Mouse (Mus musculus) layer of hippocampus, adult 9-10 months (tissue): ENCODE results near the gene C1qc.

Experiments used
- DNase-seq: peaks from one replicate; pipeline ENCODE4 v3.0.0; 2022; ENCODE audit warnings: low spot score

C1qc gene

DNA sequence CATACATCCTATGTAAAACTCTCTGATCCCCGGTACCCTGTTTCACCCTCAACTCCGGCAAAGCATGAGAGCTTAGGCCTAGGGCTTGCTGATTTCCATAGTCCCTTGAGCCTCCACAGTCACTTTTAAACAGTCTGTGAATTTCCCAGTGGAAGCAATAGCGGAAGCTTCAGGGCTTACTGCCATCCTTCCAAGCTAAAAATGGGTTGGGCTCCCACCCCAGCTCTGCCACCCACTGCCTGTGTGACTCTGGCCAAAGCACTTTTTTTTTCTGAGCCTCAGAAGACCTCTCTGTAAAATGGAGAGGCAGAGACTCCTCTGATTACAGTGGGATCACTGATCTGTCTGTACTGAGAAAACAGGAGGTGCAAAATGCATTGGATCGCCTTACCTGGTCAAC, 44.3 kb downstream of the C1qc start:
- DNase-seq: no peak

DNA sequence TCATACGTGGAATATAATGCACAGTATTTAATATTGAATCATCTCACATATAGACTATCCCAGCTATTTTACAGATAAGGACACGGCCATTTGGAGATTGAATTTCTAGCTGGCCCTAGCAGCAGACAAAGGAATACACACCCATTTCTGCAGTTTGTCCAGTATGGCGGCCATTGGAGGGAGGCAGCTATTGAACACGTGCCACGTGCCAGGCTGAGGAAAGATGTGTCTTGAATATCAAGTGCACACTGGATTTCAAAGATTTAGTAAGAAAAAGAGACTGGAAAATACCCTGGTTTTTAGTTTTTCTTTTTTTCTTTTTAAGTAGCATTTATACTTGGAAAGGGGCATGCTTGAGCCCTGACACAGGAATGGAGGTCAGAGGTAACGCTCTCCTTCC, 45.7 kb downstream of the C1qc start:
- no peak for DNase-seq

DNA sequence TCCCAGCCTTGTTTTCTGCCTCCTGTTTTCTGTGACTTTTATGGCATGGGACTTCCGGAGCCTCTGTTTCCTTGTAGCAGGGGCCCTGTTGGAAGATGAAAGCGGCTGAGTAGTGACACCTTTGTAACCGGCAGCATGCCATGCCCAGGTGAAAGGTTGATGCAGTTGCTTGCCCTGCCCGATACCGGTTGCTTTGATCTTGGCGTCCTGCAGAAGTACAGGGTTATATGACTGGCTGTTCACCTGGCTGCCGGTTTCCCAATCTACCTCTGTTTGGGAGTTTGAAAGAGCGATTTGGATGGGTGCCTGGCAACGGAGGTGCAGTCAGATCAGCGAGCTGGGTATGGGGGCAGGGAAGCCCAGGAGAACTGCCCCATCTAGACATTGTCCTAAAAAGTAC, 50.1 kb downstream of the C1qc start:
- DNase-seq: no peak

- no peak for DNase-seq
These were observed 50.8 kb downstream of the C1qc start for GRCm38 (mm10) chr4:136842033-136842432.

GRCm38 (mm10) chr4:136841056-136841455, 51.8 kb downstream of the C1qc start:
- peak; percentile 69 for DNase-seq
